Mouse (Mus musculus) lung, embryonic 14.5 days (tissue): Measurements from ENCODE around the gene Vcl. TPM values are rescaled to one million over a fixed set of nuclear protein-coding genes. Genes with fewer than 3 reads are reported as not detected.

Experiments used
- ATAC-seq: fragments of 200-750 bp; cut with Nextera tagmentation; 2 replicates; pipeline ENCODE4 v1.8.0; 2017; ENCODE audit warnings: mild to moderate bottlenecking, moderate TSS enrichment, moderate library complexity; ENCODE audit not compliant: insufficient read depth
- DNase-seq: peaks from one replicate; pipeline ENCODE4 v3.0.0-alpha.2; 2015
- H3K27ac ChIP-seq: fragments of 300-500 bp; sonication (generic); 2 replicates; pipeline ENCODE4 v1.5.1; 2014; ENCODE audit warnings: low read depth, mild to moderate bottlenecking, moderate library complexity
- H3K27me3 ChIP-seq: fragments of 300-500 bp; sonication (generic); 2 replicates; pipeline ENCODE4 v1.6.1; 2014; ENCODE audit warnings: low read length, control low read depth; ENCODE audit not compliant: insufficient read depth
- H3K36me3 ChIP-seq: fragments of 300-500 bp; sonication (generic); 2 replicates; pipeline ENCODE4 v1.6.1; 2014; ENCODE audit warnings: control low read depth; ENCODE audit not compliant: insufficient read depth
- H3K4me1 ChIP-seq: fragments of 300-500 bp; sonication (generic); 2 replicates; pipeline ENCODE4 v1.6.1; 2014; ENCODE audit warnings: antibody characterized with exemption, control low read depth; ENCODE audit not compliant: insufficient read depth
- H3K4me2 ChIP-seq: fragments of 300-500 bp; sonication (generic); 2 replicates; pipeline ENCODE4 v1.6.1; 2014; ENCODE audit warnings: mild to moderate bottlenecking
- H3K4me3 ChIP-seq: fragments of 300-500 bp; sonication (generic); 2 replicates; pipeline ENCODE4 v1.5.1; 2014; ENCODE audit warnings: low read depth, low read length
- H3K9ac ChIP-seq: fragments of 300-500 bp; sonication (generic); 2 replicates; pipeline ENCODE4 v1.6.1; 2014
- H3K9me3 ChIP-seq: fragments of 300-500 bp; sonication (generic); 2 replicates; pipeline ENCODE4 v1.6.1; 2016; ENCODE audit warnings: low read depth, low read length, control low read depth
- CTCF ChIP-seq: IDR thresholded peaks from 2 replicates; pipeline ENCODE4 v1.5.1; 2016; ENCODE audit warnings: antibody characterized with exemption, low read depth
- WGBS: fragments of 180-500 bp; shearing (Covaris S2); extraction: QIAGEN DNeasy Blood & Tissue Kit; methylation state at CpG from one replicate; pipeline ENCODE4 v1.1.7; 2014; 5-methylcytosine and 5-hydroxymethylcytosine counted together
- polyA plus RNA-seq: library from polyadenylated mRNA; unstranded; fragments of >200 nt; fragmentation: Nextera tagmentation; extraction: Ambion mirVana; gene quantifications from 2 replicates; pipeline ENCODE4 v1.2.1, GENCODE M21; 2014

Vcl gene
- polyA plus RNA-seq, 1 experiment from 2014 or later = 64.3 TPM

- 0 out of 2 replicates have a peak, but pooled peaks cover under 1% of the 10 kb centered on the region for H3K4me1 ChIP-seq
- H3K36me3 ChIP-seq = peaks cover 19% of the 10 kb centered on the region
- no peak for TF ChIP-seq CTCF
- H3K4me2 ChIP-seq = no peak overlapping the region
- no peak for ATAC-seq
- H3K9me3 ChIP-seq = no peaks in the 10 kb centered on the region
- no peak overlapping the region for H3K27ac ChIP-seq
- H3K9ac ChIP-seq = no peak overlapping the region
- H3K4me3 ChIP-seq = no peak overlapping the region
- 59% methylated on average over 1 of the region's 1 CpGs for WGBS
- no peak for DNase-seq
- no peaks in the 10 kb centered on the region for H3K27me3 ChIP-seq
Measured at GRCm38 (mm10) chr14:20991492-20991891, 62.3 kb downstream of the Vcl start.

GRCm38 (mm10) chr14:20993067-20993691 is 64.0 kb downstream of the Vcl start:
- Histone ChIP-seq H3K4me3 (no peak overlapping the region), H3K9ac (no peak overlapping the region), H3K27me3 (no peaks in the 10 kb centered on the region), H3K4me2 (no peak overlapping the region), H3K4me1 (0 out of 2 replicates have a peak, but pooled peaks cover 2% of the 10 kb centered on the region), H3K9me3 (no peaks in the 10 kb centered on the region), H3K36me3 (peaks cover 11% of the 10 kb centered on the region; the same call in 1 of the 2 replicates), H3K27ac (no peak overlapping the region)
- peak; percentile 58 for ATAC-seq
- DNase-seq = peak; percentile 84
- peak; percentile 83 for TF ChIP-seq CTCF
- WGBS = 43% methylated on average over 3 of the region's 3 CpGs

- no peaks in the 10 kb centered on the region for H3K9me3 ChIP-seq
- no peak overlapping the region for H3K4me3 ChIP-seq
- no peak overlapping the region for H3K4me2 ChIP-seq
- peak; percentile 42 for TF ChIP-seq CTCF
- no peak overlapping the region for H3K9ac ChIP-seq
- peak; percentile 73; the same call in 1 of the 2 replicates for ATAC-seq
- 0 out of 2 replicates have a peak, but pooled peaks cover 2% of the 10 kb centered on the region for H3K4me1 ChIP-seq
- peak; percentile 83 for DNase-seq
- H3K36me3 ChIP-seq = peaks cover 13% of the 10 kb centered on the region; the same call in 1 of the 2 replicates
- no peaks in the 10 kb centered on the region for H3K27me3 ChIP-seq
- 41% methylated on average over 3 of the region's 3 CpGs for WGBS
- peak overlapping the region; percentile 14; the same call in 1 of the 2 replicates for H3K27ac ChIP-seq
Measured at GRCm38 (mm10) chr14:20994475-20994874, 65.3 kb downstream of the Vcl start.

GRCm38 (mm10) chr14:20995497-20995896 is 66.3 kb downstream of the Vcl start:
- no peak overlapping the region for H3K4me2 ChIP-seq
- no peak for DNase-seq
- H3K4me1 ChIP-seq = 0 out of 2 replicates have a peak, but pooled peaks cover 2% of the 10 kb centered on the region
- no peaks in the 10 kb centered on the region for H3K27me3 ChIP-seq
- ATAC-seq = no peak
- no peak for TF ChIP-seq CTCF
- no peak overlapping the region for H3K9ac ChIP-seq
- H3K36me3 ChIP-seq = peaks cover 13% of the 10 kb centered on the region; the same call in 1 of the 2 replicates
- H3K9me3 ChIP-seq = no peaks in the 10 kb centered on the region
- H3K4me3 ChIP-seq = no peak overlapping the region
- no peak overlapping the region for H3K27ac ChIP-seq
- WGBS = 77% methylated on average over 2 of the region's 2 CpGs

GRCm38 (mm10) chr14:20996361-20996760 is 67.2 kb downstream of the Vcl start:
- WGBS = 50% methylated on average over 5 of the region's 5 CpGs
- Histone ChIP-seq H3K36me3 (peaks cover 18% of the 10 kb centered on the region), H3K9ac (no peak overlapping the region), H3K4me3 (no peak overlapping the region), H3K9me3 (no peaks in the 10 kb centered on the region), H3K27me3 (no peaks in the 10 kb centered on the region), H3K4me1 (0 out of 2 replicates have a peak, but pooled peaks cover 2% of the 10 kb centered on the region), H3K4me2 (no peak overlapping the region), H3K27ac (no peak overlapping the region)
- ATAC-seq (no peak), DNase-seq (no peak)
- TF ChIP-seq CTCF = no peak

GRCm38 (mm10) chr14:20997548-20997947 is 68.3 kb downstream of the Vcl start:
- DNase-seq (peak; percentile 53), ATAC-seq (no peak)
- TF ChIP-seq CTCF = no peak

GRCm38 (mm10) chr14:20999617-21000016 is 70.4 kb downstream of the Vcl start:
- Histone ChIP-seq H3K4me1 (0 out of 2 replicates have a peak, but pooled peaks cover 2% of the 10 kb centered on the region), H3K9ac (no peak overlapping the region), H3K9me3 (no peaks in the 10 kb centered on the region), H3K27ac (no peak overlapping the region), H3K27me3 (no peaks in the 10 kb centered on the region), H3K36me3 (peaks cover 18% of the 10 kb centered on the region), H3K4me2 (no peak overlapping the region), H3K4me3 (no peak overlapping the region)
- no peak for DNase-seq
- no peak for ATAC-seq
- 69% methylated on average over 4 of the region's 4 CpGs for WGBS
- TF ChIP-seq CTCF = no peak

More at GRCm38 (mm10) chr14:20997548-20997947, 68.3 kb downstream of the Vcl start:
- Histone ChIP-seq H3K4me3 (no peak overlapping the region), H3K36me3 (peaks cover 12% of the 10 kb centered on the region), H3K9ac (no peak overlapping the region), H3K27me3 (no peaks in the 10 kb centered on the region), H3K27ac (no peak overlapping the region), H3K9me3 (no peaks in the 10 kb centered on the region), H3K4me1 (0 out of 2 replicates have a peak, but pooled peaks cover 2% of the 10 kb centered on the region), H3K4me2 (no peak overlapping the region)
- 28% methylated on average over 3 of the region's 3 CpGs for WGBS
